Mouse (Mus musculus): Measurements from ENCODE around the gene Ubox5. TPM values are rescaled to one million over a fixed set of nuclear protein-coding genes. Genes with fewer than 3 reads are reported as not detected.

The Ubox5 gene
- polyA plus RNA-seq, 1 experiment from 2014 or later, result 2.6 TPM

GRCm38 (mm10) chr2:130638101-130638611 lies 8.3 kb upstream of the Ubox5 start:
- ATAC-seq, result peak; percentile 31
- peak; percentile 55 for DNase-seq
- H3K9me3 ChIP-seq (ENCODE audit: low read length), result no peaks in the 10 kb centered on the region
- H3K27me3 ChIP-seq (ENCODE audit: insufficient read depth, low read length), result peaks cover 42% of the 10 kb centered on the region
- TF ChIP-seq CTCF (IDR thresholded peaks at IDR 0.05; ENCODE audit: low read depth), result no peak
- TF ChIP-seq EP300 (IDR thresholded peaks at IDR 0.05; ENCODE audit: low read depth), result peak; percentile 32; the same call in 1 of the 2 replicates
- WGBS (ENCODE audit: insufficient replicate concordance), result 35% methylated on average over 16 of the region's 16 CpGs
- H3K4me1 ChIP-seq (ENCODE audit: insufficient read depth), result peaks cover 18% of the 10 kb centered on the region
- no peaks in the 10 kb centered on the region; the same call in 1 of the 2 replicates for H3K36me3 ChIP-seq (replicated peaks; ENCODE audit: insufficient read depth, low read length)
- peak overlapping the region; percentile 24; the same call in 1 of the 2 replicates for H3K4me3 ChIP-seq (ENCODE audit: low read depth, low read length)
- H3K4me2 ChIP-seq (ENCODE audit: low read depth, low read length), result peak overlapping the region; percentile 61
- peak overlapping the region; percentile 72 for H3K27ac ChIP-seq (ENCODE audit: low read depth)
- H3K9ac ChIP-seq (replicated peaks), result no peak overlapping the region; the same call in 1 of the 2 replicates

GRCm38 (mm10) chr2:130635847-130636246 lies 6.0 kb upstream of the Ubox5 start:
- TF ChIP-seq CTCF (IDR thresholded peaks at IDR 0.05; ENCODE audit: low read depth) (0 out of 2 replicates have a peak, but pooled peaks have one; percentile 11), EP300 (IDR thresholded peaks at IDR 0.05; ENCODE audit: low read depth) (peak; percentile 22; the same call in 1 of the 2 replicates)
- peak; percentile 58 for DNase-seq
- ATAC-seq, result peak; percentile 65
- H3K9me3 ChIP-seq (ENCODE audit: low read length), result no peaks in the 10 kb centered on the region
- H3K36me3 ChIP-seq (replicated peaks; ENCODE audit: insufficient read depth, low read length), result no peaks in the 10 kb centered on the region; the same call in 1 of the 2 replicates
- peak overlapping the region; percentile 31; the same call in 1 of the 2 replicates for H3K4me3 ChIP-seq (ENCODE audit: low read depth, low read length)
- no peak overlapping the region for H3K9ac ChIP-seq (replicated peaks)
- H3K27ac ChIP-seq (ENCODE audit: low read depth), result no peak overlapping the region
- H3K27me3 ChIP-seq (ENCODE audit: insufficient read depth, low read length), result peaks cover 42% of the 10 kb centered on the region
- 34% methylated on average over 21 of the region's 21 CpGs for WGBS (ENCODE audit: insufficient replicate concordance)
- 0 out of 2 replicates have a peak, but pooled peaks cover 9% of the 10 kb centered on the region for H3K4me1 ChIP-seq (ENCODE audit: insufficient read depth)
- peak overlapping the region; percentile 60 for H3K4me2 ChIP-seq (ENCODE audit: low read depth, low read length)

- Histone ChIP-seq H3K9me3 (ENCODE audit: low read length) (no peaks in the 10 kb centered on the region), H3K27me3 (ENCODE audit: insufficient read depth, low read length) (peaks cover 42% of the 10 kb centered on the region), H3K4me3 (ENCODE audit: low read depth, low read length) (peak overlapping the region; percentile 31), H3K4me2 (ENCODE audit: low read depth, low read length) (peak overlapping the region; percentile 60), H3K36me3 (replicated peaks; ENCODE audit: insufficient read depth, low read length) (no peaks in the 10 kb centered on the region; the same call in 1 of the 2 replicates), H3K9ac (replicated peaks) (no peak overlapping the region; the same call in none of the 2 replicates), H3K27ac (ENCODE audit: low read depth) (no peak overlapping the region), H3K4me1 (ENCODE audit: insufficient read depth) (peaks cover 12% of the 10 kb centered on the region; the same call in 1 of the 2 replicates)
- peak; percentile 39 for TF ChIP-seq CTCF (IDR thresholded peaks at IDR 0.05; ENCODE audit: low read depth)
- no peak for TF ChIP-seq EP300 (IDR thresholded peaks at IDR 0.05; ENCODE audit: low read depth)
- DNase-seq (no peak), ATAC-seq (no peak)
- 10% methylated on average over 38 of the region's 38 CpGs for WGBS (ENCODE audit: insufficient replicate concordance)
Observed at GRCm38 (mm10) chr2:130634739-130635411, 5.0 kb upstream of the Ubox5 start.

- Histone ChIP-seq H3K36me3 (replicated peaks; ENCODE audit: insufficient read depth, low read length) (no peaks in the 10 kb centered on the region; the same call in 1 of the 2 replicates), H3K9me3 (ENCODE audit: low read length) (no peaks in the 10 kb centered on the region), H3K4me3 (ENCODE audit: low read depth, low read length) (peak overlapping the region; percentile 31; the same call in 1 of the 2 replicates), H3K27me3 (ENCODE audit: insufficient read depth, low read length) (peaks cover 42% of the 10 kb centered on the region), H3K27ac (ENCODE audit: low read depth) (no peak overlapping the region), H3K4me2 (ENCODE audit: low read depth, low read length) (peak overlapping the region; percentile 60; the same call in 1 of the 2 replicates), H3K4me1 (ENCODE audit: insufficient read depth) (peaks cover 12% of the 10 kb centered on the region), H3K9ac (replicated peaks) (no peak overlapping the region; the same call in 1 of the 2 replicates)
- DNase-seq (no peak), ATAC-seq (no peak)
- 36% methylated on average over 14 of the region's 14 CpGs for WGBS (ENCODE audit: insufficient replicate concordance)
- TF ChIP-seq CTCF (IDR thresholded peaks at IDR 0.05; ENCODE audit: low read depth) (no peak), EP300 (IDR thresholded peaks at IDR 0.05; ENCODE audit: low read depth) (no peak)
Observed at GRCm38 (mm10) chr2:130634006-130634738, 4.3 kb upstream of the Ubox5 start.

GRCm38 (mm10) chr2:130632887-130633675 lies 3.2 kb upstream of the Ubox5 start:
- ATAC-seq, result no peak
- Histone ChIP-seq H3K9me3 (ENCODE audit: low read length) (no peaks in the 10 kb centered on the region), H3K36me3 (replicated peaks; ENCODE audit: insufficient read depth, low read length) (no peaks in the 10 kb centered on the region; the same call in 1 of the 2 replicates), H3K27me3 (ENCODE audit: insufficient read depth, low read length) (peaks cover 41% of the 10 kb centered on the region), H3K4me2 (ENCODE audit: low read depth, low read length) (no peak overlapping the region), H3K9ac (replicated peaks) (no peak overlapping the region), H3K27ac (ENCODE audit: low read depth) (no peak overlapping the region), H3K4me1 (ENCODE audit: insufficient read depth) (peaks cover 15% of the 10 kb centered on the region), H3K4me3 (ENCODE audit: low read depth, low read length) (no peak overlapping the region)
- DNase-seq, result no peak
- TF ChIP-seq EP300 (IDR thresholded peaks at IDR 0.05; ENCODE audit: low read depth), result no peak
- TF ChIP-seq CTCF (IDR thresholded peaks at IDR 0.05; ENCODE audit: low read depth), result no peak
- WGBS (ENCODE audit: insufficient replicate concordance), result 59% methylated on average over 5 of the region's 5 CpGs

Measured in liver, postnatal 0 days (tissue).